Mouse (Mus musculus) E14TG2a.4 (cell line): ENCODE measurements at regions not wholly inside any gene's neighbourhood (a gene's known extent, or its start where the extent isn't known, plus 50 kb on each side); places are given as distances from the start of the nearest gene placed in this dataset.

Experiments
- H3K27me3 ChIP-seq: 2 replicates; pipeline ENCODE4 v1.6.1; 2014; ENCODE audit warnings: low read length, control low read depth; ENCODE audit not compliant: insufficient read depth
- H3K36me3 ChIP-seq: 2 replicates; pipeline ENCODE4 v1.6.1; 2014; ENCODE audit warnings: low read length, control low read depth; ENCODE audit not compliant: insufficient read depth
- H3K4me1 ChIP-seq: replicated peaks from 2 replicates; pipeline ENCODE4 v1.6.1; 2014; ENCODE audit warnings: low read depth, low read length, control low read depth
- H3K4me3 ChIP-seq: replicated peaks from 2 replicates; pipeline ENCODE4 v1.5.1; 2014; ENCODE audit warnings: mild to moderate bottlenecking, low read length
- H3K9me3 ChIP-seq: 2 replicates; pipeline ENCODE4 v1.6.1; 2014; ENCODE audit warnings: low read length, control low read depth
- CTCF ChIP-seq: conservative IDR thresholded peaks from 2 replicates; pipeline ENCODE4 v1.5.1; 2014; ENCODE audit warnings: low read length
- NANOG ChIP-seq: IDR thresholded peaks from 2 replicates; pipeline ENCODE4 v1.6.1; 2014; ENCODE audit warnings: borderline replicate concordance, low read length, mixed read lengths
- POU5F1 ChIP-seq: IDR thresholded peaks from 2 replicates; pipeline ENCODE4 v1.6.1; 2014; ENCODE audit warnings: low read length, borderline replicate concordance

- Histone ChIP-seq H3K9me3 (no peaks in the 10 kb centered on the region), H3K4me1 (no peaks in the 10 kb centered on the region), H3K36me3 (no peaks in the 10 kb centered on the region), H3K4me3 (no peak overlapping the region), H3K27me3 (no peaks in the 10 kb centered on the region)
- TF ChIP-seq NANOG (no peak), POU5F1 (no peak), CTCF (no peak)
Observed at GRCm38 (mm10) chr1:98306363-98306762, 114.6 kb upstream of the Slco6d1 start.

GRCm38 (mm10) chr1:98307519-98307918 lies 113.4 kb upstream of the Slco6d1 start:
- Histone ChIP-seq H3K27me3 (no peaks in the 10 kb centered on the region), H3K9me3 (no peaks in the 10 kb centered on the region), H3K4me1 (no peaks in the 10 kb centered on the region), H3K36me3 (no peaks in the 10 kb centered on the region), H3K4me3 (no peak overlapping the region)
- TF ChIP-seq POU5F1, result no peak
- no peak for TF ChIP-seq CTCF
- TF ChIP-seq NANOG, result no peak

GRCm38 (mm10) chr1:98309894-98310293 lies 111.0 kb upstream of the Slco6d1 start:
- Histone ChIP-seq H3K9me3 (no peaks in the 10 kb centered on the region), H3K4me1 (no peaks in the 10 kb centered on the region), H3K27me3 (no peaks in the 10 kb centered on the region), H3K36me3 (no peaks in the 10 kb centered on the region), H3K4me3 (no peak overlapping the region)
- no peak for TF ChIP-seq POU5F1
- TF ChIP-seq CTCF, result no peak
- TF ChIP-seq NANOG, result no peak

- Histone ChIP-seq H3K36me3 (no peaks in the 10 kb centered on the region), H3K9me3 (peaks cover 2% of the 10 kb centered on the region), H3K4me1 (no peaks in the 10 kb centered on the region), H3K4me3 (no peak overlapping the region), H3K27me3 (no peaks in the 10 kb centered on the region)
- TF ChIP-seq NANOG (no peak), CTCF (peak; percentile 44), POU5F1 (no peak)
Observed at GRCm38 (mm10) chr1:98350095-98350549, 70.8 kb upstream of the Slco6d1 start.

GRCm38 (mm10) chr1:98350725-98351124 lies 70.2 kb upstream of the Slco6d1 start:
- Histone ChIP-seq H3K4me3 (no peak overlapping the region), H3K36me3 (no peaks in the 10 kb centered on the region), H3K9me3 (no peaks in the 10 kb centered on the region; the same call in 1 of the 2 replicates), H3K4me1 (no peaks in the 10 kb centered on the region), H3K27me3 (no peaks in the 10 kb centered on the region)
- no peak for TF ChIP-seq NANOG

- no peaks in the 10 kb centered on the region for H3K4me1 ChIP-seq
- H3K27me3 ChIP-seq, result no peaks in the 10 kb centered on the region
- TF ChIP-seq NANOG (no peak), POU5F1 (no peak), CTCF (no peak)
- H3K36me3 ChIP-seq, result no peaks in the 10 kb centered on the region
- H3K4me3 ChIP-seq, result no peak overlapping the region
- H3K9me3 ChIP-seq, result no peaks in the 10 kb centered on the region
Observed at GRCm38 (mm10) chr1:98351530-98351929, 69.4 kb upstream of the Slco6d1 start.
